Mouse (Mus musculus) bone marrow macrophage, adult 2 months (primary cell): ENCODE results near the gene Ttll5.

Experiments used
- CTCF ChIP-seq: IDR thresholded peaks from 2 replicates; pipeline ENCODE4 v1.5.1; 2012; ENCODE audit warnings: low read depth, mild to moderate bottlenecking, low read length, moderate library complexity
- POLR2A ChIP-seq: IDR thresholded peaks from 2 replicates; pipeline ENCODE4 v1.6.1; 2012; ENCODE audit warnings: mild to moderate bottlenecking, low read depth, low read length, borderline replicate concordance

DNA sequence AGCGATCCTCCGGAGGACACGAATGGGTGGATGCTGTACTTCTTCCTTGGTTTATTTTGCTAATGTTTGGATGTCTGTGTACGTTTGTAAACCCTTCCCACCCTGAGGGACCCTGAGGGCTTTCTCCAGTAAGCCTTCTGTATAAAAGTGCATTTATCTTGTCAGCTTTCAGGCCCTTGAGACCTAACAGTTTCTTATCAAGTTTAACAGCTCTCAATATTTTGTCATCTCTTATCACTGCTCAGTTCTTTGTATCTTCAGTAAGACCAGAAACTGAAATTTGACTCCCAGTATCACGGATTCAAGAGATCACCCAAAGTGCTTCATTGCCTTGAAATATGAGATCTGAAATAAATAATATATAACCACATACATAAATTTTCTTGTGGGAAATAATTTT, 206.5 kb downstream of the Ttll5 start:
- TF ChIP-seq CTCF (no peak), POLR2A (no peak)
